Mouse (Mus musculus): Measurements from ENCODE around the gene Pcnx. TPM values are rescaled to one million over a fixed set of nuclear protein-coding genes. Genes with fewer than 3 reads are reported as not detected.
"Not testable (repeated sequence)": the region's sequence is repeated elsewhere in the genome, so short reads cannot be mapped to it uniquely, and the experiment has no call there.

The Pcnx gene
- total RNA-seq, 2 experiments from 2014 or later: 13.9 to 24.4 TPM

- ATAC-seq (replicated peaks; ENCODE audit: poor library complexity, severe bottlenecking): not testable (repeated sequence)
Measured at GRCm38 (mm10) chr12:82044078-82044477, 184.3 kb downstream of the Pcnx start.

Other genes with a start within 250 kb of the Pcnx start
- gene Ttc9, start 228.8 kb upstream of the Pcnx start, total RNA-seq (2014; fragmentation: Nextera tagmentation): not detected in 2 replicates
- gene Ttc9, start 228.8 kb upstream of the Pcnx start, total RNA-seq (2017): not detected in 2 replicates
- 1.2 TPM in 1 of 2 replicates, not detected in the other for gene Map3k9, start 78.8 kb upstream of the Pcnx start, total RNA-seq (2014; fragmentation: Nextera tagmentation)
- 0.72 and 0.73 TPM in 2 replicates for gene Map3k9, start 78.8 kb upstream of the Pcnx start, total RNA-seq (2017)